Mouse (Mus musculus): ENCODE results near the gene Kpna7. TPM values are rescaled to one million over a fixed set of nuclear protein-coding genes. Genes with fewer than 3 reads are reported as not detected.
A peak's percentile ranks its signal among the peaks of the same experiment; 100 is the strongest.

Gene Kpna7
- polyA plus RNA-seq, 1 experiment from 2014 or later: not detected

DNA sequence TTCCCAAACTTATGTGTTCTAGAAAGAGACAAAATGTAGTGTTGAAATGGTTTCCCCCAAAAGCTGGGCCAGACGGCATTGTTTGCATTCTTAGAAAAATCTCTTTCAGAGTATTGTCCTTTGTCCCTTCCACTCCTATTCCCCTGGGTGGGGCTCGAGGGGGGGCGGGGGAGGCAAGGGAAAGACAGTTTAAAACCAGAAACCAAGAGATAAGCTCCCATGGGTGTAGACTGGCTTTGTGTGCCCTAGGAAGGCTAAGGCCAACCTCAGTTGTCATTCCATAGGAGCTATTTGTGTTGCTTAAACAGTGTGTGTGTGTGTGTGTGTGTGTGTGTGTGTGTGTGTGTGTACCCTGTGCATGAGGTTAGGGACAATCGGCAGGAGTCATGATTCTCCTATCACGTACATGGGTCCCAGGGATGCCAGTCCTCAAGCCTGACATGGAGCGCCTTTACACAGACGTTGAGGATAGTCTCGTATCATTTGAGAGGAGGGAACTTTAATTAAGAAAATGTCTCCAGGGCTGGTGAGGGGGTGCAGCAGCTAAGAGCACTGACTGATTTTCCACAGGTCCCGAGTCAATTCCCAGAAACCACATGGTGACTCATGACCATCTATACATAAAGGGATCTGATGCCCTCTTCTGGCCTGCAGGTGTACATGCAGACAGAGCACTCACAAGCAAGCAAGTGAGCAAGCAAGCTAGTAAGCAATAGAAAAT lies 95.3 kb downstream of the Kpna7 start:
- no peaks in the 10 kb centered on the region for H3K4me1 ChIP-seq (replicated peaks; ENCODE audit: control insufficient read depth, insufficient read depth, low read length)
- H3K4me2 ChIP-seq (ENCODE audit: low read length): no peak overlapping the region
- H3K36me3 ChIP-seq (ENCODE audit: control insufficient read depth, insufficient read depth): no peaks in the 10 kb centered on the region
- WGBS: 55% methylated on average over 9 of the region's 9 CpGs
- peaks cover 2% of the 10 kb centered on the region; the same call in 1 of the 2 replicates for H3K9me3 ChIP-seq (ENCODE audit: control insufficient read depth, low read length)
- H3K27me3 ChIP-seq (replicated peaks; ENCODE audit: control insufficient read depth, insufficient read depth, low read length): no peaks in the 10 kb centered on the region
- peak; percentile 49; the same call in 1 of the 2 replicates for ATAC-seq
- no peak overlapping the region for H3K27ac ChIP-seq (ENCODE audit: low read length)
- H3K4me3 ChIP-seq (replicated peaks; ENCODE audit: low read length): no peak overlapping the region
- no peak overlapping the region for H3K9ac ChIP-seq (replicated peaks; ENCODE audit: low read depth, low read length)

DNA sequence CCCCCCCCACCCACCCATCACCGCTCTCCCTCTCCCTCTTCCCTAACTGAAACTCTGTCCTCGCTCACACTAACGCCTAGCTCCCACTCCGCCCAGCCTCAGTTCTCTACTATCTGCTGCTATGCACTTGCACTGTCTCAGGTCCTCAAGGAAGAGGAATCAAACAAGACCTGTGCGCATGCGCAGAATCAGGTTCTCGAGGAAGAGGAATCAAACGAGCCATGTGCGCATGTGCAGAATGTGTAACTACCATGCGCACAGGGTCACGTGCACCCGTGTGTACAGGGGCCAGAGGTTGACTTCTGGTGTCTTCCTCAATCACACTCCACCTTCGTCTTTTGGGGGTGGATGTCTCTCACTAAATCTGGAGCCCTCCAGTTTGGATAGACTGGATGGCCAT lies 96.3 kb downstream of the Kpna7 start:
- no peak for ATAC-seq
- H3K4me3 ChIP-seq (replicated peaks; ENCODE audit: low read length): no peak overlapping the region
- 90% methylated on average over 13 of the region's 13 CpGs for WGBS

DNA sequence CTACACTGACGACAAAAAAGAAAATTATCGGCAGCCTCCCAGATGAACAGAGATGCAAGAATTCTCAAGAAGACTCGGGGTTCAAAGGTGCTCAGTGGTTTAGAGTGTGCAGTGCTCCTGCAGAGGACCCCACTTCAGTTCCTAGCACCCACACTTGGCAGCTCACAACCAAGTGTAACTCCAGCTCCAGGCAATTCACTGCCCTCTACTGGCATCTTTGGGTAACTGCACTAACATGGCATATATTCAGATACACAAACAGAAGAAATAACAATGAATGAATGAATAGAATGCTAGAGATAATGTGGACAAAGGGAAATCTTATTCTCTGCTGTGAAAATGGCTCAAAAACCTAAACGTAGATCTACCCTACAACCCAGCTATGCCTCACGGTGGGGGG lies 99.0 kb downstream of the Kpna7 start:
- Histone ChIP-seq H3K4me1 (replicated peaks; ENCODE audit: control insufficient read depth, insufficient read depth, low read length) (no peaks in the 10 kb centered on the region), H3K9ac (replicated peaks; ENCODE audit: low read depth, low read length) (no peak overlapping the region), H3K27me3 (replicated peaks; ENCODE audit: control insufficient read depth, insufficient read depth, low read length) (no peaks in the 10 kb centered on the region), H3K4me3 (replicated peaks; ENCODE audit: low read length) (no peak overlapping the region), H3K36me3 (ENCODE audit: control insufficient read depth, insufficient read depth) (no peaks in the 10 kb centered on the region), H3K4me2 (ENCODE audit: low read length) (no peak overlapping the region), H3K27ac (ENCODE audit: low read length) (no peak overlapping the region), H3K9me3 (ENCODE audit: control insufficient read depth, low read length) (peaks cover 4% of the 10 kb centered on the region; the same call in 1 of the 2 replicates)
- 92% methylated on average over 5 of the region's 5 CpGs for WGBS
- ATAC-seq: no peak

More for the DNA sequence above, 96.3 kb downstream of the Kpna7 start:
- H3K9me3 ChIP-seq (ENCODE audit: control insufficient read depth, low read length): peaks cover 4% of the 10 kb centered on the region; the same call in 1 of the 2 replicates
- H3K27ac ChIP-seq (ENCODE audit: low read length): no peak overlapping the region
- H3K4me1 ChIP-seq (replicated peaks; ENCODE audit: control insufficient read depth, insufficient read depth, low read length): no peaks in the 10 kb centered on the region
- no peaks in the 10 kb centered on the region for H3K36me3 ChIP-seq (ENCODE audit: control insufficient read depth, insufficient read depth)
- H3K27me3 ChIP-seq (replicated peaks; ENCODE audit: control insufficient read depth, insufficient read depth, low read length): no peaks in the 10 kb centered on the region
- no peak overlapping the region for H3K4me2 ChIP-seq (ENCODE audit: low read length)
- H3K9ac ChIP-seq (replicated peaks; ENCODE audit: low read depth, low read length): no peak overlapping the region

DNA sequence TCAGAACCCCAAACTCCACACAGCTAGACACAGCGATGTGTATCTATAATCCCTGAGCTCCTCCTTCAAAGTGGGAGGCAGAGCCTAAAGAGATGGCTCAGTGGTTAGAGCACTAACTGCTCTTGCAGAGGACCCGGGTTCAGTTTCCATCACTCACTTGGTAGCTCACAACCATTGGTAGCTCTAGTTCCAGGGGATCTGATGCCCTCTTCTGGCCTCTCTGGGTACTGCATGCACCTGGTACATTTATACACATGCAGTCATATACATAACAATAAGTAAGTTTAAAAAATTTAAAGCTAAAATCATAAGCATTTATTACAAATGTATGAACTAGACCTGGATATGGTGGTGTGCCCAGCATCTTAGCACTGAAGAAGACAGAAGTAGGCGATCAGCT lies 100.6 kb downstream of the Kpna7 start:
- Histone ChIP-seq H3K4me2 (ENCODE audit: low read length) (no peak overlapping the region), H3K36me3 (ENCODE audit: control insufficient read depth, insufficient read depth) (no peaks in the 10 kb centered on the region), H3K9me3 (ENCODE audit: control insufficient read depth, low read length) (peaks cover 4% of the 10 kb centered on the region; the same call in 1 of the 2 replicates), H3K27me3 (replicated peaks; ENCODE audit: control insufficient read depth, insufficient read depth, low read length) (no peaks in the 10 kb centered on the region), H3K27ac (ENCODE audit: low read length) (no peak overlapping the region), H3K4me3 (replicated peaks; ENCODE audit: low read length) (no peak overlapping the region), H3K4me1 (replicated peaks; ENCODE audit: control insufficient read depth, insufficient read depth, low read length) (no peaks in the 10 kb centered on the region), H3K9ac (replicated peaks; ENCODE audit: low read depth, low read length) (no peak overlapping the region)
- ATAC-seq: no peak
- 95% methylated on average over 3 of the region's 3 CpGs for WGBS

DNA sequence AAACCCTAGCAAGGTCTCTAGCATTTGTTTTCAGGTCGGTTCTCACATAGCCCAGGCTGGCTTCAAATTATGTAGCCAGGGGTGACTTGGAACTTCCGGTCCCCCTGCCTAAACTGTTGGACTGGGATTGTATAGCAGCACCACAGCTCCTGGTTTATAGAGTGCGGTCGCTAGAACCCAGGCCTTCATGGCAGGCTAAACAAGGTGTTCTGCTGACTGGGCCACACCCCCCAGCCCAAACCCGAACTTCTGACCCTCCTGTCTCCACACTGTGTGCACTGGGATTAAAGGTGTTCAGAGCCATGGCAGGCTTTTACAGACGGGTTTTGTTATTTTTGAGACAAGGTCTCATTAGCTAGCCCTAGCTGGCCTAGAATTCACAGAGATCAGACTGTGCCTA lies 104.7 kb downstream of the Kpna7 start:
- 87% methylated on average over 6 of the region's 6 CpGs for WGBS
- no peak overlapping the region for H3K9ac ChIP-seq (replicated peaks; ENCODE audit: low read depth, low read length)
- no peaks in the 10 kb centered on the region for H3K27me3 ChIP-seq (replicated peaks; ENCODE audit: control insufficient read depth, insufficient read depth, low read length)
- ATAC-seq: no peak
- H3K27ac ChIP-seq (ENCODE audit: low read length): no peak overlapping the region
- H3K4me3 ChIP-seq (replicated peaks; ENCODE audit: low read length): no peak overlapping the region
- no peaks in the 10 kb centered on the region for H3K36me3 ChIP-seq (ENCODE audit: control insufficient read depth, insufficient read depth)
- no peak overlapping the region for H3K4me2 ChIP-seq (ENCODE audit: low read length)
- H3K9me3 ChIP-seq (ENCODE audit: control insufficient read depth, low read length): 0 out of 2 replicates have a peak, but pooled peaks cover 2% of the 10 kb centered on the region
- no peaks in the 10 kb centered on the region for H3K4me1 ChIP-seq (replicated peaks; ENCODE audit: control insufficient read depth, insufficient read depth, low read length)

DNA sequence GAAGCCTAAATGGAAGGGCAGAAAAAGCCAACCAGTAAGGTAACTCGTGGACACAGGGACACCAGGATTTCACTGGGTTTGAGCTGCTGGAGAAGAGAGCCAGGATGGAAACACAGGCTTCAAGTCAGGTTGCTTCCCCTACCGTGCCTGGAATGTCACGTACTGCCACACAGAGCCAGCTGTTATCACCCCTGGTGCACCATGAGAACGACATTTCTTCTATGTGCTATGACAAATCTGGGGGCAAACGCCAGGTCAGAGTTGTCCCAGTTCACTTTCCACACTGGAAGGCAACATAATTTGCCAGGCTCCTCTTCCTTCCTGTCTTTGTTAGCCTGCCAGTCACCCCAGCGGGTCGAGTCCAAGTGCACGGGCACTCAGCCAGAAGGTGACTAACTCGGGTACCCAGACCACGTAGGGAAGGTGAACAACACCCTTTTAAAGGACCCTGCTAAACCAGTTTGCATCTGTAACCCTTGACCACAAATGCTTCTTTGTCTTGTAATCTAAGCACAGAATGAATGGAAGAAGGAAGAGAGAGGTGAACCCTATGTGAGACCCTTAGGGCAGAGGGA lies 105.2 kb downstream of the Kpna7 start:
- no peak for ATAC-seq
- H3K27ac ChIP-seq (ENCODE audit: low read length): no peak overlapping the region
- 67% methylated on average over 10 of the region's 10 CpGs for WGBS

DNA sequence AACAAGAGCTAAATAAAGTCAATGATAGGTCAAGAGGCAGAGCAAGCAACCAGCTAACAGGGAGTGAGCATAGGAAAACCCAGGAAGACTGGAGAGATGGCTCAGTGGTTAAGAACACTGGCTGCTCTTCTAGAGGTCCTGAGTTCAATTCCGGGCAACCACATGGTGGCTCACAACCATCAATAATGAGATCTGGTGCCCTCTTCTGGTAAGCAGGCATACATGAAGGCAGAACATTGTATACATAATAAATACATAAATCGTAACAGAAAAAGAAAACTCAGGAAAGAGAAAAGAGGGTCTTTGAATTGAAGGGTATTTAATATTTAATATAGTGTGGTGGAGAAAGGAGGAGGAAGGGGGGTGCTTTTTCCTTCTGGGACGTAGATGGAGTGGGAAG lies 112.6 kb downstream of the Kpna7 start:
- H3K9me3 ChIP-seq (ENCODE audit: control insufficient read depth, low read length): no peaks in the 10 kb centered on the region
- H3K27ac ChIP-seq (ENCODE audit: low read length): no peak overlapping the region
- ATAC-seq: no peak
- WGBS: 90% methylated on average over 3 of the region's 3 CpGs
- H3K27me3 ChIP-seq (replicated peaks; ENCODE audit: control insufficient read depth, insufficient read depth, low read length): no peaks in the 10 kb centered on the region; the same call in 1 of the 2 replicates
- no peak overlapping the region for H3K4me3 ChIP-seq (replicated peaks; ENCODE audit: low read length)
- H3K36me3 ChIP-seq (ENCODE audit: control insufficient read depth, insufficient read depth): no peaks in the 10 kb centered on the region
- no peak overlapping the region for H3K9ac ChIP-seq (replicated peaks; ENCODE audit: low read depth, low read length)
- no peak overlapping the region for H3K4me2 ChIP-seq (ENCODE audit: low read length)
- H3K4me1 ChIP-seq (replicated peaks; ENCODE audit: control insufficient read depth, insufficient read depth, low read length): peaks cover 6% of the 10 kb centered on the region

More for the DNA sequence above, 105.2 kb downstream of the Kpna7 start:
- H3K4me3 ChIP-seq (replicated peaks; ENCODE audit: low read length): no peak overlapping the region
- 0 out of 2 replicates have a peak, but pooled peaks cover 2% of the 10 kb centered on the region for H3K9me3 ChIP-seq (ENCODE audit: control insufficient read depth, low read length)
- H3K36me3 ChIP-seq (ENCODE audit: control insufficient read depth, insufficient read depth): no peaks in the 10 kb centered on the region
- no peaks in the 10 kb centered on the region for H3K27me3 ChIP-seq (replicated peaks; ENCODE audit: control insufficient read depth, insufficient read depth, low read length)
- no peaks in the 10 kb centered on the region for H3K4me1 ChIP-seq (replicated peaks; ENCODE audit: control insufficient read depth, insufficient read depth, low read length)
- no peak overlapping the region for H3K9ac ChIP-seq (replicated peaks; ENCODE audit: low read depth, low read length)
- H3K4me2 ChIP-seq (ENCODE audit: low read length): no peak overlapping the region

DNA sequence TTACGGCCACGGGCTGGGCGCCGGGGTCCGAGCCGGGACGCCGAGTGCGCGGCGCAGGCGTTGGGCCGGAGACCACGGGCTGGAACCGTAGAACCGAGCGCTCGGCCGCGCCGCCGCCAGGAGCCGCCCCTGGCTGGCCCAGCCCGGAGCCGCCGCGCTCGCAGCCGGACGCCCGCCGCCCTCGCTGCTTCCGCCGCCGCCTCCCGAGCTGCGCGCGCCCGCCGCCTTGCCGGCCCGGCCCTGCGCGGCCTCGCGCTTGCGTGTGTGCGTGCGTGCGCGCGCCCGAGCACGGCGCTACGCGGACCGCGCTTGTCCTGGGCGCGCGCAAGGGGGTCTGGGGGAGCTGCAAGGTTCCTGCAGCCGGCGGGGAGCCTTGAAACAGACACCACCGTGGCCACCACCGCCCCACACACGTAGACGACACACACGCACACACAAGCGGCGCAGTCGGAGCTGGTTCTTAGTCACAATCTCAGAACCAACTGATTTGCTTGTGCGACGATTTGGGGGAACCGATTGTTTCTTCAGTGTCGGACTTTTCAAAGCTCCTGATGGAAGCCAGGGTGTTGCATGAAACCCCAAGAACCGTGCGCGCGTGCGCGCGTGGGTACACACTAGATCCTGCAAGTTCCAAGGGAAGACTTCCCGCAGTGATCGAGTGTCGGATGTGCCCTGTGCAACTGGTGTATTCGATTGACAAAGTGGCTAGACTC lies 118.0 kb downstream of the Kpna7 start, which contains the start of gene Smurf1:
Gene Smurf1, minus strand, starts transcription at position 209 of the 713 bp plus-strand sequence.
- peaks cover 35% of the 10 kb centered on the region for H3K4me1 ChIP-seq (replicated peaks; ENCODE audit: control insufficient read depth, insufficient read depth, low read length)
- under 1% methylated on average over 89 of the region's 89 CpGs for whole genome bisulfite sequencing
- no peaks in the 10 kb centered on the region; the same call in 1 of the 2 replicates for H3K27me3 ChIP-seq (replicated peaks; ENCODE audit: control insufficient read depth, insufficient read depth, low read length)
- peak within 1 kb of the TSS; percentile 88 for H3K4me3 ChIP-seq (replicated peaks; ENCODE audit: low read length)
- no peaks in the 10 kb centered on the region for H3K9me3 ChIP-seq (ENCODE audit: control insufficient read depth, low read length)
- H3K27ac ChIP-seq (ENCODE audit: low read length): peak within 1 kb of the TSS; percentile 78
- ATAC-seq: peak; percentile 67
- peak within 1 kb of the TSS; percentile 93 for H3K9ac ChIP-seq (replicated peaks; ENCODE audit: low read depth, low read length)
- H3K36me3 ChIP-seq (ENCODE audit: control insufficient read depth, insufficient read depth): no peaks in the 10 kb centered on the region
- H3K4me2 ChIP-seq (ENCODE audit: low read length): peak within 1 kb of the TSS; percentile 82
